Mouse (Mus musculus) thymus, adult 2 months (tissue): Measurements from ENCODE around the gene Ptk6. TPM values are rescaled to one million over a fixed set of nuclear protein-coding genes. Genes with fewer than 3 reads are reported as not detected.

Source experiments
- DNase-seq: peaks from one replicate; pipeline ENCODE4 v3.0.0; 2021
- H3K27ac ChIP-seq: fragments of 200-500 bp; 2 replicates; pipeline ENCODE4 v1.5.1; 2012; ENCODE audit warnings: low read length, control low read depth; ENCODE audit not compliant: control insufficient read depth, insufficient read depth
- H3K27me3 ChIP-seq: fragments of 200-500 bp; 2 replicates; pipeline ENCODE4 v1.6.1; 2012; ENCODE audit warnings: mild to moderate bottlenecking, low read length, moderate library complexity, mixed read lengths; ENCODE audit not compliant: control insufficient read depth, insufficient read depth
- H3K36me3 ChIP-seq: fragments of 200-500 bp; 2 replicates; pipeline ENCODE4 v1.6.1; 2012; ENCODE audit warnings: mild to moderate bottlenecking, low read length, moderate library complexity; ENCODE audit not compliant: control insufficient read depth, insufficient read depth
- H3K4me1 ChIP-seq: fragments of 200-500 bp; replicated peaks from 2 replicates; pipeline ENCODE4 v1.6.1; 2012; ENCODE audit warnings: low read length; ENCODE audit not compliant: control insufficient read depth, insufficient read depth
- H3K4me3 ChIP-seq: fragments of 200-500 bp; 2 replicates; pipeline ENCODE4 v1.5.1; 2012; ENCODE audit warnings: mild to moderate bottlenecking, low read length, control low read depth, moderate library complexity; ENCODE audit not compliant: control insufficient read depth, insufficient read depth
- CTCF ChIP-seq: fragments of 200-500 bp; IDR thresholded peaks from 2 replicates; pipeline ENCODE4 v1.5.1; 2012; ENCODE audit warnings: mild to moderate bottlenecking, control low read depth, low read length, moderate library complexity, borderline replicate concordance; ENCODE audit not compliant: control insufficient read depth, poor library complexity, insufficient read depth; ENCODE audit errors: extremely low read depth
- POLR2A ChIP-seq: fragments of 200-500 bp; IDR thresholded peaks from 2 replicates; pipeline ENCODE4 v1.6.1; 2012; ENCODE audit warnings: mild to moderate bottlenecking, low read length, control low read depth, moderate library complexity; ENCODE audit not compliant: control insufficient read depth, poor library complexity, insufficient read depth; ENCODE audit errors: extremely low read depth
- WGBS: fragments of 180-500 bp; shearing (Covaris S2); methylation state at CpG from one replicate; pipeline ENCODE4 v1.1.7; 2018; 5-methylcytosine and 5-hydroxymethylcytosine counted together
- polyA plus RNA-seq: library from polyadenylated mRNA; depleted of rRNA; stranded (reverse); fragments of >200 nt; gene quantifications from 2 replicates; pipeline ENCODE4 v1.2.3, GENCODE M21; 2012

The Ptk6 gene
- polyA plus RNA-seq, 1 experiment: 0.22 TPM

DNA sequence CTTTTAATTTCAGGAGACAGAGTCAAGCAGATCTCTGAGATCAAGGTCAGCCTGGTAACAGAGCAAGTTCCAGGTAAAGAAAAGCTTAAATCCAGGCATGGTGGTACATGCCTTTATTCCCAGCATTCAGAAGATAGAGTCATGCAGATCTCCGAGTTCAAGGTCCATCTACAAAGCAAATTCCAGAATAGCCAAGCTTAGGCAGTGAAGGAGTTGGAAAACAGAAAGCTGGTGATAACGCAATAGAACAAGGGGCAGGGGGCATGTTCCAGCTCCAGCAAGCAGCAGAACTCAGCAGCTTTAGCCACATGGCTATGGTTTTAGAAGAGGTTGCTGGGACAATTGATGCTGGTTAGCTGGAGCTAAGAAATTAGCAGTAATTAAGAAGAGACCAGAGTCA, 22.4 kb upstream of the Ptk6 start:
- 96% methylated on average over 2 of the region's 2 CpGs for WGBS
- H3K27me3 ChIP-seq: no peaks in the 10 kb centered on the region
- DNase-seq: no peak
- TF ChIP-seq POLR2A (no peak), CTCF (no peak)
- H3K27ac ChIP-seq: no peak overlapping the region
- no peak overlapping the region for H3K4me3 ChIP-seq
- peaks cover 7% of the 10 kb centered on the region for H3K36me3 ChIP-seq
- H3K4me1 ChIP-seq: peaks cover 8% of the 10 kb centered on the region

DNA sequence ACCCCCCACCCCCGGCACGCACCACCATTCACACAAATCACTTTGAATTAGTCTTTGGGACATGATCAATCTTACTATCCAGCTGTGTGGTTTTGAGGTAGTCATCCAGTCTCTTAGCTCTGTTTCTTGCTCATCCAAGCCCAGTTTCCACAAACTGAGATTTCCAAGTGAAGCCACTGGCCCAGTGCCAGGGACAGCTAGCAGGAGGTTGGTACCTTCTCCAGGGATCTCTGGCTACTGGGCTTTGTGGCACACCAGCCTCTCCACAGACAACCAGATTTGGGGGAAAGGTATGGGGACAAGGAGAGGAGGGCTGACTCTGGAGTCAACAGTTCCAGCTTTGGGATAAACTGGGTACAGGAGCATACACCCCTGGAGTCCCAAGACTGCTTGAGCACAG, 17.8 kb upstream of the Ptk6 start:
- no peak for TF ChIP-seq POLR2A
- no peak for TF ChIP-seq CTCF
- DNase-seq: no peak
- 4% methylated on average over 2 of the region's 2 CpGs for WGBS
- Histone ChIP-seq H3K27me3 (no peaks in the 10 kb centered on the region), H3K36me3 (no peaks in the 10 kb centered on the region), H3K4me1 (peaks cover 18% of the 10 kb centered on the region), H3K4me3 (peak overlapping the region; percentile 41; the same call in 1 of the 2 replicates), H3K27ac (peak overlapping the region; percentile 62; the same call in 1 of the 2 replicates)

GRCm38 (mm10) chr2:181219538-181220216, 17.1 kb upstream of the Ptk6 start, which contains the start of gene Fndc11:
Gene Fndc11 (plus strand): TSS chr2:181220013.
- Histone ChIP-seq H3K27ac (peak within 1 kb of the TSS; percentile 87), H3K27me3 (no peaks in the 10 kb centered on the region), H3K4me3 (peak within 1 kb of the TSS; percentile 41), H3K4me1 (peaks cover 18% of the 10 kb centered on the region), H3K36me3 (no peaks in the 10 kb centered on the region)
- WGBS: 1% methylated on average over 25 of the region's 25 CpGs
- DNase-seq: peak; percentile 92
- TF ChIP-seq CTCF (peak; percentile 65), POLR2A (no peak)

- Histone ChIP-seq H3K4me3 (no peak overlapping the region), H3K36me3 (no peaks in the 10 kb centered on the region), H3K27me3 (no peaks in the 10 kb centered on the region), H3K27ac (peak overlapping the region; percentile 87), H3K4me1 (peaks cover 18% of the 10 kb centered on the region)
- TF ChIP-seq CTCF (no peak), POLR2A (no peak)
- WGBS: 37% methylated on average over 5 of the region's 5 CpGs
- no peak for DNase-seq
Observed at GRCm38 (mm10) chr2:181218881-181219485, 16.4 kb upstream of the Ptk6 start.

DNA sequence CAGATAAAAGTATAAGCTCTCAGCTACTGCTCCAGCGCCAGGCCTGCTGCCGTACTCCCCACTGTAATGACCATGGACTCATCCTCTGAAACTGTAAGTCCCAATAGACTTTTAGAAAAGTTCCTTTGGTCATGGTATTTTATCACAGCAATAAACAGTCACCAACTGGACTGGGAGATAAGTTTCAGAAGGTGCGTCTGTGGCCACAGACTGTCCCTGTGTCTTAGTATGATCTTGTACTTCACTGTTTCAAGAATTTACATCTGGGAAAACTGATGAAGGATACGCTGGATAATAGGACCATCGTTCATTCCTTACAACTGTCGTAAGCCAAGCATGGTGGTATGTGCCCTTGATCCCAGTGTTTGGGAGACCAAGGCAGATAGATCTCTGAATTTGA, 13.4 kb upstream of the Ptk6 start:
- Histone ChIP-seq H3K36me3 (no peaks in the 10 kb centered on the region), H3K27ac (no peak overlapping the region), H3K27me3 (no peaks in the 10 kb centered on the region; the same call in 1 of the 2 replicates), H3K4me1 (peaks cover 33% of the 10 kb centered on the region), H3K4me3 (no peak overlapping the region)
- TF ChIP-seq CTCF: no peak
- TF ChIP-seq POLR2A: no peak
- no peak for DNase-seq
- WGBS: 98% methylated on average over 6 of the region's 6 CpGs

- H3K36me3 ChIP-seq: no peaks in the 10 kb centered on the region
- no peak for TF ChIP-seq CTCF
- TF ChIP-seq POLR2A: no peak
- H3K4me1 ChIP-seq: peaks cover 15% of the 10 kb centered on the region
- peak within 1 kb of the TSS; percentile 31 for H3K4me3 ChIP-seq
- H3K27ac ChIP-seq: no peak within 1 kb of the TSS
- WGBS: under 1% methylated on average over 17 of the region's 17 CpGs
- DNase-seq: peak; percentile 39
- H3K27me3 ChIP-seq: no peaks in the 10 kb centered on the region; the same call in 1 of the 2 replicates
Observed at GRCm38 (mm10) chr2:181213021-181213445, 10.4 kb upstream of the Ptk6 start, which contains the start of gene Srms. Gene Srms (minus strand): TSS chr2:181213185.
